Mouse (Mus musculus) heart, postnatal 0 days (tissue): Measurements from ENCODE around the gene Tlr12. TPM values are rescaled to one million over a fixed set of nuclear protein-coding genes. Genes with fewer than 3 reads are reported as not detected.

ENCODE experiments used
- ATAC-seq: fragments of 200-750 bp; cut with Nextera tagmentation; 2 replicates; pipeline ENCODE4 v1.8.0; 2017; ENCODE audit warnings: low read depth, moderate number of reproducible peaks, moderate library complexity; ENCODE audit not compliant: insufficient read depth
- DNase-seq: peaks from one replicate; pipeline ENCODE4 v3.0.0-alpha.2; 2016; ENCODE audit warnings: low spot score
- H3K27ac ChIP-seq: fragments of 300-500 bp; sonication (generic); 2 replicates; pipeline ENCODE4 v1.5.1; 2014; ENCODE audit warnings: low read depth, mild to moderate bottlenecking
- H3K27me3 ChIP-seq: fragments of 300-500 bp; sonication (generic); 2 replicates; pipeline ENCODE4 v1.6.1; 2014; ENCODE audit warnings: low read length, mixed read lengths; ENCODE audit not compliant: control insufficient read depth, insufficient read depth
- H3K36me3 ChIP-seq: fragments of 300-500 bp; sonication (generic); replicated peaks from 2 replicates; pipeline ENCODE4 v1.6.1; 2014; ENCODE audit warnings: low read length, mixed read lengths; ENCODE audit not compliant: control insufficient read depth, insufficient read depth
- H3K4me1 ChIP-seq: fragments of 300-500 bp; sonication (generic); 2 replicates; pipeline ENCODE4 v1.6.1; 2014; ENCODE audit warnings: antibody characterized with exemption; ENCODE audit not compliant: control insufficient read depth, insufficient read depth
- H3K4me2 ChIP-seq: fragments of 300-500 bp; sonication (generic); 2 replicates; pipeline ENCODE4 v1.6.1; 2014; ENCODE audit warnings: low read depth, mild to moderate bottlenecking, low read length, moderate library complexity
- H3K4me3 ChIP-seq: fragments of 300-500 bp; sonication (generic); 2 replicates; pipeline ENCODE4 v1.5.1; 2014; ENCODE audit warnings: low read depth, low read length
- H3K9ac ChIP-seq: fragments of 300-500 bp; sonication (generic); replicated peaks from 2 replicates; pipeline ENCODE4 v1.6.1; 2014; ENCODE audit warnings: low read depth, low read length, mixed read lengths
- H3K9me3 ChIP-seq: fragments of 300-500 bp; sonication (generic); replicated peaks from 2 replicates; pipeline ENCODE4 v1.6.1; 2016; ENCODE audit warnings: low read length; ENCODE audit not compliant: control insufficient read depth
- CTCF ChIP-seq: IDR thresholded peaks from 2 replicates; pipeline ENCODE4 v1.5.1; 2016; ENCODE audit warnings: antibody characterized with exemption, control low read depth, low read depth
- EP300 ChIP-seq: IDR thresholded peaks from 2 replicates; pipeline ENCODE4 v1.6.1; 2016; ENCODE audit warnings: antibody characterized with exemption, low read depth
- WGBS: fragments of 180-500 bp; shearing (Covaris S2); extraction: QIAGEN DNeasy Blood & Tissue Kit; methylation state at CpG from one replicate; pipeline ENCODE4 v1.1.7; 2014; 5-methylcytosine and 5-hydroxymethylcytosine counted together
- polyA plus RNA-seq: library from polyadenylated mRNA; unstranded; fragments of >200 nt; fragmentation: Nextera tagmentation; extraction: Ambion mirVana; gene quantifications from 2 replicates; pipeline ENCODE4 v1.2.1, GENCODE M21; 2015
- total RNA-seq: library from RNA; depleted of rRNA; stranded (reverse); fragments of >200 nt; gene quantifications from 2 replicates; pipeline ENCODE4 v1.2.3, GENCODE M21; 2014; ENCODE audit warnings: low replicate concordance

Tlr12 gene
- total and polyA plus RNA-seq, 2 experiments from 2014 or later = 0.14 TPM; not detected in 1

GRCm38 (mm10) chr4:128655446-128655845, 37.0 kb upstream of the Tlr12 start:
- no peak for TF ChIP-seq EP300
- TF ChIP-seq CTCF = no peak
- Histone ChIP-seq H3K9ac (peak overlapping the region; percentile 52; the same call in 1 of the 2 replicates), H3K27ac (no peak overlapping the region), H3K36me3 (no peaks in the 10 kb centered on the region), H3K4me2 (peak overlapping the region; percentile 88), H3K9me3 (no peaks in the 10 kb centered on the region), H3K4me1 (no peaks in the 10 kb centered on the region), H3K27me3 (peaks cover 11% of the 10 kb centered on the region; the same call in 1 of the 2 replicates), H3K4me3 (peak overlapping the region; percentile 64)
- no peak for DNase-seq
- ATAC-seq = no peak
- WGBS = 10% methylated on average over 12 of the region's 12 CpGs

GRCm38 (mm10) chr4:128654505-128655381, 36.3 kb upstream of the Tlr12 start, which contains the start of gene Phc2:
Gene Phc2 (plus strand): TSS chr4:128654702.
- TF ChIP-seq CTCF (peak; percentile 36), EP300 (no peak)
- Histone ChIP-seq H3K4me3 (peak within 1 kb of the TSS; percentile 64), H3K4me1 (no peaks in the 10 kb centered on the region), H3K9me3 (no peaks in the 10 kb centered on the region), H3K36me3 (no peaks in the 10 kb centered on the region), H3K4me2 (peak within 1 kb of the TSS; percentile 88), H3K9ac (peak within 1 kb of the TSS; percentile 52), H3K27ac (no peak within 1 kb of the TSS), H3K27me3 (peaks cover 11% of the 10 kb centered on the region; the same call in 1 of the 2 replicates)
- peak; percentile 82 for DNase-seq
- ATAC-seq = peak; percentile 98
- WGBS = under 1% methylated on average over 64 of the region's 85 CpGs

GRCm38 (mm10) chr4:128652584-128653298, 34.3 kb upstream of the Tlr12 start:
- DNase-seq (no peak), ATAC-seq (no peak)
- Histone ChIP-seq H3K4me1 (no peaks in the 10 kb centered on the region), H3K9me3 (no peaks in the 10 kb centered on the region), H3K27ac (no peak overlapping the region), H3K9ac (no peak overlapping the region), H3K36me3 (no peaks in the 10 kb centered on the region), H3K4me3 (no peak overlapping the region), H3K4me2 (no peak overlapping the region), H3K27me3 (peaks cover 11% of the 10 kb centered on the region; the same call in 1 of the 2 replicates)
- TF ChIP-seq CTCF = no peak
- no peak for TF ChIP-seq EP300
- WGBS = 34% methylated on average over 5 of the region's 5 CpGs

GRCm38 (mm10) chr4:128651530-128651929, 33.1 kb upstream of the Tlr12 start:
- TF ChIP-seq EP300 = no peak
- no peaks in the 10 kb centered on the region for H3K36me3 ChIP-seq
- no peak overlapping the region for H3K4me2 ChIP-seq
- H3K4me1 ChIP-seq = no peaks in the 10 kb centered on the region
- no peaks in the 10 kb centered on the region for H3K9me3 ChIP-seq
- no peak overlapping the region for H3K27ac ChIP-seq
- H3K9ac ChIP-seq = no peak overlapping the region
- DNase-seq (no peak), ATAC-seq (no peak)
- H3K27me3 ChIP-seq = peaks cover 8% of the 10 kb centered on the region; the same call in 1 of the 2 replicates
- H3K4me3 ChIP-seq = no peak overlapping the region
- 80% methylated on average over 3 of the region's 3 CpGs for WGBS

GRCm38 (mm10) chr4:128648567-128649255, 30.3 kb upstream of the Tlr12 start:
- H3K27me3 ChIP-seq = no peaks in the 10 kb centered on the region; the same call in 1 of the 2 replicates
- H3K36me3 ChIP-seq = no peaks in the 10 kb centered on the region
- no peak overlapping the region for H3K9ac ChIP-seq
- no peaks in the 10 kb centered on the region for H3K4me1 ChIP-seq
- DNase-seq (no peak), ATAC-seq (no peak)
- no peak overlapping the region for H3K27ac ChIP-seq
- H3K4me3 ChIP-seq = no peak overlapping the region
- 60% methylated on average over 8 of the region's 8 CpGs for WGBS
- H3K9me3 ChIP-seq = no peaks in the 10 kb centered on the region
- TF ChIP-seq CTCF (no peak), EP300 (no peak)
- H3K4me2 ChIP-seq = no peak overlapping the region
